Mouse (Mus musculus) limb, embryonic 13.5 days (tissue): ENCODE measurements around the gene Agap1. TPM values are rescaled to one million over a fixed set of nuclear protein-coding genes. Genes with fewer than 3 reads are reported as not detected.

ENCODE experiments used
- ATAC-seq: fragments of 200-750 bp; cut with Nextera tagmentation; 2 replicates; pipeline ENCODE4 v1.8.0; 2017; ENCODE audit warnings: low read depth, moderate number of reproducible peaks, moderate TSS enrichment; ENCODE audit not compliant: low FRiP score
- H3K27ac ChIP-seq: fragments of 300-500 bp; sonication (generic); 2 replicates; pipeline ENCODE4 v1.5.1; 2015; ENCODE audit warnings: inconsistent platforms, mild to moderate bottlenecking, moderate library complexity
- H3K27me3 ChIP-seq: fragments of 300-500 bp; sonication (generic); 2 replicates; pipeline ENCODE4 v1.6.1; 2015; ENCODE audit warnings: mild to moderate bottlenecking, inconsistent platforms
- H3K36me3 ChIP-seq: fragments of 300-500 bp; sonication (generic); 2 replicates; pipeline ENCODE4 v1.6.1; 2015; ENCODE audit warnings: inconsistent platforms, mild to moderate bottlenecking, moderate library complexity
- H3K4me1 ChIP-seq: fragments of 300-500 bp; sonication (generic); 2 replicates; pipeline ENCODE4 v1.6.1; 2015; ENCODE audit warnings: inconsistent platforms
- H3K4me2 ChIP-seq: fragments of 300-500 bp; sonication (generic); replicated peaks from 2 replicates; pipeline ENCODE4 v1.6.1; 2015; ENCODE audit warnings: inconsistent platforms, mild to moderate bottlenecking, moderate library complexity
- H3K4me3 ChIP-seq: fragments of 300-500 bp; sonication (generic); 2 replicates; pipeline ENCODE4 v1.5.1; 2015; ENCODE audit warnings: moderate library complexity, mild to moderate bottlenecking, inconsistent platforms
- H3K9ac ChIP-seq: fragments of 300-500 bp; sonication (generic); 2 replicates; pipeline ENCODE4 v1.6.1; 2015; ENCODE audit warnings: mild to moderate bottlenecking, inconsistent platforms
- H3K9me3 ChIP-seq: fragments of 300-500 bp; sonication (generic); 2 replicates; pipeline ENCODE4 v1.6.1; 2016; ENCODE audit warnings: inconsistent platforms
- WGBS: fragments of 180-500 bp; shearing (Covaris S2); methylation state at CpG from one replicate; pipeline ENCODE4 v1.1.7; 2015; 5-methylcytosine and 5-hydroxymethylcytosine counted together
- polyA plus RNA-seq: library from polyadenylated mRNA; unstranded; fragments of >200 nt; fragmentation: Nextera tagmentation; extraction: Ambion mirVana; gene quantifications from 2 replicates; pipeline ENCODE4 v1.2.1, GENCODE M21; 2015

Agap1 gene
- polyA plus RNA-seq, 1 experiment from 2014 or later: 13.3 TPM

- peaks cover 30% of the 10 kb centered on the region for H3K4me1 ChIP-seq
- 2% methylated on average over 19 of the region's 19 CpGs for WGBS
- peaks cover 99% of the 10 kb centered on the region for H3K27me3 ChIP-seq
- ATAC-seq: no peak
- H3K9me3 ChIP-seq: no peaks in the 10 kb centered on the region
- no peak overlapping the region for H3K9ac ChIP-seq
- H3K27ac ChIP-seq: no peak overlapping the region
- no peaks in the 10 kb centered on the region for H3K36me3 ChIP-seq
- H3K4me3 ChIP-seq: no peak overlapping the region
- H3K4me2 ChIP-seq: no peak overlapping the region
Observed at GRCm38 (mm10) chr1:89934316-89935260, 480.0 kb downstream of the Agap1 start.

GRCm38 (mm10) chr1:89935493-89936348 is 481.1 kb downstream of the Agap1 start:
- Histone ChIP-seq H3K9ac (no peak overlapping the region), H3K27ac (no peak overlapping the region), H3K36me3 (no peaks in the 10 kb centered on the region), H3K4me2 (no peak overlapping the region), H3K9me3 (no peaks in the 10 kb centered on the region), H3K4me1 (peaks cover 28% of the 10 kb centered on the region), H3K27me3 (peaks cover 97% of the 10 kb centered on the region), H3K4me3 (no peak overlapping the region)
- no peak for ATAC-seq
- WGBS: 1% methylated on average over 29 of the region's 29 CpGs

DNA sequence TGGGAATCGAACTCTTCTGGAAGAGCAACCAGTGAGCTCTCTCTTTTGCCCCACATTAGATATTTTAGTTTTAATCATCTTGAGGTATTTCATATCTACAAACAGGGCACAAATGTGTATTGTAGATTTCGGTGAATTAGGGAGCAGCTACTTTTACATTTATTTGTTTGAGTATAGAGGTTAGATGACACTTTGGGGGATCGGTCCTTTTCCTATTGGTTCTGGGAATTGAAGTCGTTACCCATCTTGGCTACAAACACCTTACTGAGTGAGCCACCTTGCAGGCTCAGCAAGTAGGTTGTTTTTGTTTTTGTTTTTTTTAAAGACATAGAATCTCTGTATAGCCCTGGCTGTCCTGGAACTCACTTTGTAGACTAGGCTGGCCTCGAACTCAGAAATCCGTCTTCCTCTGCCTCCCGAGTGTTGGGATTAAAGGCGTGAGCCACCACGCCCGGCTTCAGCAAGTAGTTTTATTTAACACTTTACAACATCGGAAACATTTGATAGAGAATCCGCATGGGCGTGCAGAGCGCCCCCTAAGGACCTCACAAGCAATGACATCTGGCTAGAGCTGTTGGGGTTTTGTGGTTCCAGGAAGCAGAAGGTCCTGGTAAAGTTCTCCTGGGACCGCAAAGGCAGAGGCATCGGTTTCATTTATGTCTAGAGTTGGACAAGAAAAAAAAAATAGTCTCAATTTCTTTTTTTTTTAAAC is 484.4 kb downstream of the Agap1 start:
- ATAC-seq: no peak
- no peaks in the 10 kb centered on the region for H3K9me3 ChIP-seq
- no peak overlapping the region for H3K27ac ChIP-seq
- peaks cover 26% of the 10 kb centered on the region for H3K4me1 ChIP-seq
- H3K4me2 ChIP-seq: no peak overlapping the region
- H3K9ac ChIP-seq: no peak overlapping the region
- no peaks in the 10 kb centered on the region for H3K36me3 ChIP-seq
- no peak overlapping the region for H3K4me3 ChIP-seq
- WGBS: 31% methylated on average over 16 of the region's 16 CpGs
- H3K27me3 ChIP-seq: peaks cover 97% of the 10 kb centered on the region

GRCm38 (mm10) chr1:89939596-89939960 is 485.0 kb downstream of the Agap1 start:
- no peak overlapping the region for H3K27ac ChIP-seq
- no peak overlapping the region for H3K4me2 ChIP-seq
- ATAC-seq: no peak
- peaks cover 97% of the 10 kb centered on the region for H3K27me3 ChIP-seq
- H3K9ac ChIP-seq: no peak overlapping the region
- 28% methylated on average over 16 of the region's 16 CpGs for WGBS
- no peaks in the 10 kb centered on the region for H3K36me3 ChIP-seq
- no peaks in the 10 kb centered on the region for H3K9me3 ChIP-seq
- peaks cover 26% of the 10 kb centered on the region for H3K4me1 ChIP-seq
- no peak overlapping the region for H3K4me3 ChIP-seq

DNA sequence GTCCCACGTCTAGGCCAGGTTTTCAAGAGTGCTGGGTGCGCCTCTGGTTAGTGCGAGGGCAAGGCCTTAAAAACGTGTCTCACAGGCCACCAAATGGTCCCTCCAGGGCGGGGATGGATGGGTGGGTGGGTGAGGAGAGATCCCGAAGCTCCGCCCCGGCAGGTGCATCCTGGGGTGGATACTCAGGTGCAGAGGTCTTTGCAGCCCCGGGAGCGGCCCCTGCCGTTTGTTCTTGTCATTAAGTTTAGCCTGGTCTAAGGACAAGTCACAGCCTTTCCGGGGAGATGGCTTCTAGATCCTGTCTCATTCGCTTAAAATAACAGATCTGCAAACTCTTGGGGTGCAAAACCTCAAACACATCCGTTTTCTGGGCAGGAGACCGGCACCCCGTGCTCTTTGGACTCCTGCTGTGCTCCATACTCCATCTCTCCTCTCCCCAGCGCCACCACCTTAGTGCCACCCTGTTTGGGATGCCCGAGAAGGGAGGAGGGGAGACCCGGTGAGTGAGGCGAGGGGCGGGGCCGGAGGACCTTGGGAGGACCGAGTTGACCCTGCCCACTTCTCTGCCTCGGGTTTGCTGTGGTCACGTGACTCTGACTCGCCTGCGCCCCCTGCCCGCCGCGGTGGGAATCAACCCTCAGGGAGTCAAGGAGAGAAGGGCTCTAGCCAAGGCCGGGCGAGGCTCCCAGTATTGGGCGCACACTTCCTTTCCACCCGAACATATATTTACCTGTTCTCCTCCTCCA is 485.5 kb downstream of the Agap1 start:
- H3K4me1 ChIP-seq: peaks cover 26% of the 10 kb centered on the region
- H3K4me2 ChIP-seq: peak overlapping the region; percentile 38
- H3K27ac ChIP-seq: no peak overlapping the region
- peaks cover 96% of the 10 kb centered on the region for H3K27me3 ChIP-seq
- H3K9me3 ChIP-seq: no peaks in the 10 kb centered on the region
- no peak overlapping the region for H3K9ac ChIP-seq
- H3K36me3 ChIP-seq: no peaks in the 10 kb centered on the region
- 1% methylated on average over 34 of the region's 34 CpGs for whole genome bisulfite sequencing
- no peak overlapping the region; the same call in 1 of the 2 replicates for H3K4me3 ChIP-seq
- no peak; the same call in 1 of the 2 replicates for ATAC-seq

GRCm38 (mm10) chr1:89940961-89941524 is 486.4 kb downstream of the Agap1 start:
- H3K27ac ChIP-seq: no peak overlapping the region
- no peak overlapping the region for H3K4me3 ChIP-seq
- H3K9me3 ChIP-seq: no peaks in the 10 kb centered on the region
- 9% methylated on average over 15 of the region's 15 CpGs for WGBS
- ATAC-seq: no peak
- H3K4me2 ChIP-seq: peak overlapping the region; percentile 57
- no peak overlapping the region for H3K9ac ChIP-seq
- H3K4me1 ChIP-seq: peaks cover 26% of the 10 kb centered on the region
- no peaks in the 10 kb centered on the region for H3K36me3 ChIP-seq
- H3K27me3 ChIP-seq: peaks cover 96% of the 10 kb centered on the region

- no peak overlapping the region for H3K27ac ChIP-seq
Observed at GRCm38 (mm10) chr1:89941701-89942381, 487.2 kb downstream of the Agap1 start.

GRCm38 (mm10) chr1:89942395-89942976 is 487.9 kb downstream of the Agap1 start:
- Histone ChIP-seq H3K9me3 (no peaks in the 10 kb centered on the region), H3K4me2 (peak overlapping the region; percentile 57), H3K4me3 (peak overlapping the region; percentile 32), H3K27me3 (peaks cover 95% of the 10 kb centered on the region), H3K4me1 (peaks cover 26% of the 10 kb centered on the region), H3K27ac (no peak overlapping the region), H3K36me3 (no peaks in the 10 kb centered on the region), H3K9ac (no peak overlapping the region)
- no peak for ATAC-seq
- 3% methylated on average over 15 of the region's 15 CpGs for WGBS

More at GRCm38 (mm10) chr1:89941701-89942381, 487.2 kb downstream of the Agap1 start:
- Histone ChIP-seq H3K9me3 (no peaks in the 10 kb centered on the region), H3K36me3 (no peaks in the 10 kb centered on the region), H3K9ac (no peak overlapping the region), H3K4me1 (peaks cover 26% of the 10 kb centered on the region), H3K4me3 (peak overlapping the region; percentile 32), H3K27me3 (peaks cover 95% of the 10 kb centered on the region), H3K4me2 (peak overlapping the region; percentile 57)
- ATAC-seq: no peak
- WGBS: under 1% methylated on average over 40 of the region's 40 CpGs

- no peak overlapping the region for H3K27ac ChIP-seq
- peaks cover 26% of the 10 kb centered on the region for H3K4me1 ChIP-seq
- no peak overlapping the region for H3K9ac ChIP-seq
- H3K36me3 ChIP-seq: no peaks in the 10 kb centered on the region
- 4% methylated on average over 16 of the region's 16 CpGs for WGBS
- no peak overlapping the region for H3K4me2 ChIP-seq
- H3K9me3 ChIP-seq: no peaks in the 10 kb centered on the region
- no peak overlapping the region for H3K4me3 ChIP-seq
- peaks cover 95% of the 10 kb centered on the region for H3K27me3 ChIP-seq
- peak; percentile 54; the same call in 1 of the 2 replicates for ATAC-seq
Observed at GRCm38 (mm10) chr1:89943202-89943601, 488.6 kb downstream of the Agap1 start.
